In the genomic region with DNA sequence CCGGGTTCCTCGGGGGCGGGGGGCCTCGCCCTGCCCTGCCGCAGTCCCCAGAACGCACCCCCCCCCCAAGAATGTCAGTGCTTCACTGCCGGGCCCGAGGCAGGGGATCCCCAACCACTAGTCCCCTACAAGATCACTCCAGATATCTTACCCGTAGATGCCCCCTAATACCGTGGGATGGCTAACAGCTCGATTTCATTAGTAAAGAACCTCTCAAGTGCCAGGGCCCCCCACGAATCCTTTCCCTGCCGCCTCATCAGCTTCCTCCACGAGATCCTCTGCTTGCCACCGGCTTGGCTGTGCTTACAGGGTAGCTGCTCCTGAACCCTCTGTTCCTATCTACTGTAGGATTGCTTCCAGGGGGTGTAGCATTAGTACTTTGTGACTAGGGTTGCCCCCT, we compare ENCODE assay signal across 8 mouse cellular contexts. TPM values are rescaled to one million over a fixed set of nuclear protein-coding genes. Genes with fewer than 3 reads are reported as not detected.
DNase-seq lines count a peak whose midpoint lies in the region; ATAC-seq and TF ChIP-seq lines count a peak whose summit lies in the region.

No protein-coding gene starts in this region.

- peaks cover 7% of the 10 kb centered on the region for H3K4me1 ChIP-seq in hindbrain, postnatal 0 days (ENCODE audit: insufficient read depth, low read length)
- peaks cover 22% of the 10 kb centered on the region for H3K4me1 ChIP-seq in midbrain, embryonic 15.5 days

- H3K36me3 ChIP-seq in hindbrain, postnatal 0 days (ENCODE audit: insufficient read depth, low read length) = peaks cover 11% of the 10 kb centered on the region; the same call in 1 of the 2 replicates
- H3K36me3 ChIP-seq in midbrain, embryonic 15.5 days (replicated peaks) = no peaks in the 10 kb centered on the region

- WGBS in hindbrain, postnatal 0 days = 1% methylated on average over 14 of the region's 15 CpGs
- WGBS in midbrain, embryonic 15.5 days = 1% methylated on average over 14 of the region's 15 CpGs

- peak overlapping the region; percentile 96 for H3K9ac ChIP-seq in hindbrain, postnatal 0 days (replicated peaks; ENCODE audit: low read length)
- peak overlapping the region; percentile 81 for H3K9ac ChIP-seq in midbrain, embryonic 15.5 days

- H3K4me3 ChIP-seq in hindbrain, postnatal 0 days (ENCODE audit: low read length) = peak overlapping the region; percentile 60
- H3K4me3 ChIP-seq in midbrain, embryonic 15.5 days = peak overlapping the region; percentile 74

- peak overlapping the region; percentile 93 for H3K27ac ChIP-seq in hindbrain, postnatal 0 days
- peak overlapping the region; percentile 91 for H3K27ac ChIP-seq in midbrain, embryonic 15.5 days

- H3K9me3 ChIP-seq in hindbrain, postnatal 0 days (ENCODE audit: low read length) = no peaks in the 10 kb centered on the region
- H3K9me3 ChIP-seq in midbrain, embryonic 15.5 days = no peaks in the 10 kb centered on the region

- ATAC-seq in hindbrain, postnatal 0 days = 0 out of 2 replicates have a peak, but pooled peaks have one; percentile 1
- peak; percentile 57 for ATAC-seq in midbrain, embryonic 15.5 days (replicated peaks)

- H3K4me2 ChIP-seq in hindbrain, postnatal 0 days (ENCODE audit: low read depth, low read length) = peak overlapping the region; percentile 86
- H3K4me2 ChIP-seq in midbrain, embryonic 15.5 days = peak overlapping the region; percentile 74

- no peaks in the 10 kb centered on the region for H3K27me3 ChIP-seq in hindbrain, postnatal 0 days (ENCODE audit: insufficient read depth, low read length)
- no peaks in the 10 kb centered on the region for H3K27me3 ChIP-seq in midbrain, embryonic 15.5 days (replicated peaks)

- no peak for TF ChIP-seq CTCF in hindbrain, postnatal 0 days (IDR thresholded peaks at IDR 0.05; ENCODE audit: low read depth)

- DNase-seq in embryo, embryonic 10 days (ENCODE audit: low spot score) = peak; percentile 39
- no peak for DNase-seq in embryo, embryonic 9.5 days (ENCODE audit: extremely low spot score)
- DNase-seq in right cerebral cortex, postnatal 10 days (ENCODE audit: low spot score in 2 of 2) = peak; percentile 45 to 50
- no peak for DNase-seq in right cerebral cortex, adult 2 months (ENCODE audit: low spot score in 2 of 2)
- DNase-seq in hindbrain, postnatal 0 days (ENCODE audit: low spot score) = peak; percentile 20
- no peak for DNase-seq in left cerebral cortex, adult 9 months (ENCODE audit: low spot score in 2 of 2)
- DNase-seq in ovary, postnatal 36 days (ENCODE audit: low spot score) = no peak

RNA-seq across cellular contexts. Expression of gene Ccdc106, which starts 0.3 kb away (rescaled TPM):
- 39.6 and 76.5 TPM in 2 replicates for total RNA-seq in hindbrain, postnatal 0 days (2014; rRNA removed)
- polyA plus RNA-seq in hindbrain, postnatal 0 days (2015; fragmentation: Nextera tagmentation; extraction: Ambion mirVana) = 61.6 and 62.1 TPM in 2 replicates
- 64.9 and 67.8 TPM in 2 replicates for polyA plus RNA-seq in midbrain, embryonic 15.5 days (2015; fragmentation: Nextera tagmentation; extraction: Ambion mirVana)

RNA-seq across cellular contexts. Expression of gene Zfp865, which starts 0.5 kb away (rescaled TPM):
- total RNA-seq in hindbrain, postnatal 0 days (2014; rRNA removed) = 41.5 and 43.2 TPM in 2 replicates
- 5.4 TPM in 2 replicates for polyA plus RNA-seq in hindbrain, postnatal 0 days (2015; fragmentation: Nextera tagmentation; extraction: Ambion mirVana)
- 8.0 and 8.4 TPM in 2 replicates for polyA plus RNA-seq in midbrain, embryonic 15.5 days (2015; fragmentation: Nextera tagmentation; extraction: Ambion mirVana)

RNA-seq across cellular contexts. Expression of gene Gm44973, which starts 5.4 kb away (rescaled TPM):
- total RNA-seq in hindbrain, postnatal 0 days (2014; rRNA removed) = not detected in 2 replicates
- polyA plus RNA-seq in hindbrain, postnatal 0 days (2015; fragmentation: Nextera tagmentation; extraction: Ambion mirVana) = 2.3 and 3.0 TPM in 2 replicates
- polyA plus RNA-seq in midbrain, embryonic 15.5 days (2015; fragmentation: Nextera tagmentation; extraction: Ambion mirVana) = 1.2 TPM in 1 of 2 replicates, not detected in the other

RNA-seq across cellular contexts. Expression of gene Fiz1, which starts 6.2 kb away (rescaled TPM):
- 41.1 and 44.0 TPM in 2 replicates for total RNA-seq in hindbrain, postnatal 0 days (2014; rRNA removed)
- 27.6 and 29.1 TPM in 2 replicates for polyA plus RNA-seq in hindbrain, postnatal 0 days (2015; fragmentation: Nextera tagmentation; extraction: Ambion mirVana)
- 41.3 and 48.8 TPM in 2 replicates for polyA plus RNA-seq in midbrain, embryonic 15.5 days (2015; fragmentation: Nextera tagmentation; extraction: Ambion mirVana)

RNA-seq across cellular contexts. Expression of gene Zfp524, which starts 6.5 kb away (rescaled TPM):
- 4.3 and 7.2 TPM in 2 replicates for total RNA-seq in hindbrain, postnatal 0 days (2014; rRNA removed)
- polyA plus RNA-seq in hindbrain, postnatal 0 days (2015; fragmentation: Nextera tagmentation; extraction: Ambion mirVana) = 4.2 and 5.1 TPM in 2 replicates
- polyA plus RNA-seq in midbrain, embryonic 15.5 days (2015; fragmentation: Nextera tagmentation; extraction: Ambion mirVana) = 7.1 and 7.7 TPM in 2 replicates

Comparison
In these comparisons a context has a peak if more than half of its experiments do, and no peak if none do; other contexts are left out.
1. DNase-seq: peak in embryo, embryonic 10 days (single experiment), right cerebral cortex, postnatal 10 days (2 of 2) and hindbrain, postnatal 0 days (single experiment); none in embryo, embryonic 9.5 days (single experiment), right cerebral cortex, adult 2 months (0 of 2), left cerebral cortex, adult 9 months (0 of 2) and ovary, postnatal 36 days (single experiment).